Mouse (Mus musculus) liver, adult 2 months (tissue): Measurements from ENCODE around the gene Sel1l. TPM values are rescaled to one million over a fixed set of nuclear protein-coding genes. Genes with fewer than 3 reads are reported as not detected.

Experiments used
- DNase-seq: peaks from one replicate; pipeline ENCODE4 v3.0.0-alpha.2; 2011; ENCODE audit warnings: low read depth, low spot score; ENCODE audit errors: extremely low read depth
- H3K27ac ChIP-seq: fragments of 200-500 bp; replicated peaks from 2 replicates; pipeline ENCODE4 v1.5.1; 2012; ENCODE audit warnings: low read depth, mild to moderate bottlenecking, control low read depth, inconsistent platforms, low read length; ENCODE audit not compliant: insufficient read depth
- H3K27me3 ChIP-seq: fragments of 200-500 bp; 2 replicates; pipeline ENCODE4 v1.6.1; 2012; ENCODE audit warnings: mild to moderate bottlenecking, moderate library complexity, low read length, inconsistent platforms; ENCODE audit not compliant: control insufficient read depth, insufficient read depth
- H3K36me3 ChIP-seq: fragments of 200-500 bp; 2 replicates; pipeline ENCODE4 v1.6.1; 2012; ENCODE audit warnings: low read length, inconsistent platforms; ENCODE audit not compliant: control insufficient read depth, insufficient read depth
- H3K4me1 ChIP-seq: fragments of 200-500 bp; 2 replicates; pipeline ENCODE4 v1.6.1; 2011; ENCODE audit warnings: low read length; ENCODE audit not compliant: control insufficient read depth, insufficient read depth
- H3K4me3 ChIP-seq: fragments of 200-500 bp; 2 replicates; pipeline ENCODE4 v1.5.1; 2011; ENCODE audit warnings: low read depth, mild to moderate bottlenecking, control low read depth, low read length, moderate library complexity; ENCODE audit not compliant: insufficient read depth
- H3K79me2 ChIP-seq: fragments of 200-500 bp; 2 replicates; pipeline ENCODE4 v1.6.1; 2012; ENCODE audit warnings: inconsistent platforms, mild to moderate bottlenecking, low read length, moderate library complexity; ENCODE audit not compliant: control insufficient read depth, insufficient read depth
- H3K9ac ChIP-seq: fragments of 200-500 bp; 2 replicates; pipeline ENCODE4 v1.6.1; 2012; ENCODE audit warnings: low read depth, mild to moderate bottlenecking, control low read depth, inconsistent platforms, low read length
- CTCF ChIP-seq: fragments of 200-500 bp; IDR thresholded peaks from 2 replicates; pipeline ENCODE4 v1.5.1; 2011; ENCODE audit warnings: low read depth, low read length, control low read depth
- POLR2A ChIP-seq: fragments of 200-500 bp; IDR thresholded peaks from 2 replicates; pipeline ENCODE4 v1.6.1; 2011; ENCODE audit warnings: low read length, control low read depth; ENCODE audit not compliant: insufficient read depth; ENCODE audit errors: extremely low read depth
- WGBS: fragments of 180-500 bp; shearing (Covaris S2); methylation state at CpG from one replicate; pipeline ENCODE4 v1.1.7; 2018; 5-methylcytosine and 5-hydroxymethylcytosine counted together
- polyA plus RNA-seq: library from polyadenylated mRNA; depleted of rRNA; stranded (reverse); fragments of >200 nt; gene quantifications from 2 replicates; pipeline ENCODE4 v1.2.3, GENCODE M21; 2012
- total RNA-seq: library from RNA; depleted of rRNA; stranded (reverse); fragments of >200 nt; gene quantifications from 2 replicates; pipeline ENCODE4 v1.2.3, GENCODE M21; 2014

The Sel1l gene
- total and polyA plus RNA-seq, 2 experiments: 37.7 to 97.2 TPM

GRCm38 (mm10) chr12:91833939-91834333 is 15.0 kb downstream of the Sel1l start:
- no peaks in the 10 kb centered on the region for H3K4me1 ChIP-seq
- H3K36me3 ChIP-seq: peaks cover 74% of the 10 kb centered on the region
- no peak for TF ChIP-seq POLR2A
- TF ChIP-seq CTCF: no peak
- no peak overlapping the region for H3K4me3 ChIP-seq
- 85% methylated on average over 5 of the region's 5 CpGs for WGBS
- H3K27me3 ChIP-seq: no peaks in the 10 kb centered on the region
- no peak overlapping the region for H3K9ac ChIP-seq
- no peak overlapping the region for H3K27ac ChIP-seq
- DNase-seq: no peak
- peaks cover under 1% of the 10 kb centered on the region for H3K79me2 ChIP-seq

DNA sequence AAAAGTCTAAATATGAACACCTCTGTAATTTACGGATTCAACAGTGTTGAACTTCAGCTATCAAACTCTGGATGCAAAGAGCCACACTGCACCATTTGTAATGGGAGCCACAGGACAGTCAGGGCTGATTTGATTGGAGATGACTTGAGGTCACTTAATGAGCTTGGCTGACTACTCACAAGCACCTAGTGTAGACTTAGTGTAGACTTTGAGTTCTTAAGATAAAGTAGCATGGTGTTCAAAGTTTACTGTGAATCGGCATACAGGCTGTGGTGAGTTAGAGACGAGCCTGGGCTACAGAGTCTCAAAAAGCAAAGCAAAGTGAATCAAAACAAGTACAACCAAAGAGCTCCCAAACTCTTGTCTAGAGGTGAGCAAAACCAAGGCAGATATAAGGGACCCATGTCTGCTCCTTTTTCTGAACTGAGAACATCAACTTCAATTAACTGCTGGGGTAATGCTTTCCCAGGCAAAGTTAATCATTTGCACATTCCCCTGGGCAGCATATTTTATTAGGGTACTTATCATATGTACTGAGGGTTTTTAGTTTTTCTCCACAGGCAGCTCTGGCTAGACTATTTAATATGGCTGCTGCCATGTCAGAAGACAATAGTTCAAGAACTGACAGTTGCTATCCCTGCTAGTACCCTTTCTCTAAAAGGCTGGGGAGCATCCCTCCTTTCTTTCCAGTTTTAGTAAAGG is 15.6 kb downstream of the Sel1l start:
- TF ChIP-seq CTCF: no peak
- TF ChIP-seq POLR2A: no peak
- 85% methylated on average over 3 of the region's 3 CpGs for WGBS

GRCm38 (mm10) chr12:91831410-91831809 is 17.5 kb downstream of the Sel1l start:
- Histone ChIP-seq H3K9ac (no peak overlapping the region), H3K4me3 (no peak overlapping the region), H3K27me3 (no peaks in the 10 kb centered on the region), H3K36me3 (peaks cover 71% of the 10 kb centered on the region), H3K79me2 (no peaks in the 10 kb centered on the region; the same call in 1 of the 2 replicates), H3K27ac (no peak overlapping the region), H3K4me1 (no peaks in the 10 kb centered on the region)
- 92% methylated on average over 7 of the region's 7 CpGs for WGBS
- DNase-seq: no peak
- TF ChIP-seq CTCF (no peak), POLR2A (no peak)

More for the DNA sequence above, 15.6 kb downstream of the Sel1l start:
- H3K4me1 ChIP-seq: no peaks in the 10 kb centered on the region
- H3K4me3 ChIP-seq: no peak overlapping the region
- H3K36me3 ChIP-seq: peaks cover 72% of the 10 kb centered on the region
- H3K27ac ChIP-seq: no peak overlapping the region
- no peaks in the 10 kb centered on the region for H3K27me3 ChIP-seq
- no peak for DNase-seq
- H3K79me2 ChIP-seq: no peaks in the 10 kb centered on the region; the same call in 1 of the 2 replicates
- H3K9ac ChIP-seq: no peak overlapping the region

- no peak overlapping the region for H3K9ac ChIP-seq
- DNase-seq: no peak
- peaks cover 68% of the 10 kb centered on the region for H3K36me3 ChIP-seq
- 91% methylated on average over 12 of the region's 12 CpGs for WGBS
- no peak for TF ChIP-seq POLR2A
- no peak for TF ChIP-seq CTCF
- H3K27me3 ChIP-seq: no peaks in the 10 kb centered on the region
- no peak overlapping the region for H3K4me3 ChIP-seq
- H3K4me1 ChIP-seq: no peaks in the 10 kb centered on the region
- no peaks in the 10 kb centered on the region for H3K79me2 ChIP-seq
- no peak overlapping the region for H3K27ac ChIP-seq
These were observed 28.5 kb downstream of the Sel1l start for GRCm38 (mm10) chr12:91820461-91820860.

DNA sequence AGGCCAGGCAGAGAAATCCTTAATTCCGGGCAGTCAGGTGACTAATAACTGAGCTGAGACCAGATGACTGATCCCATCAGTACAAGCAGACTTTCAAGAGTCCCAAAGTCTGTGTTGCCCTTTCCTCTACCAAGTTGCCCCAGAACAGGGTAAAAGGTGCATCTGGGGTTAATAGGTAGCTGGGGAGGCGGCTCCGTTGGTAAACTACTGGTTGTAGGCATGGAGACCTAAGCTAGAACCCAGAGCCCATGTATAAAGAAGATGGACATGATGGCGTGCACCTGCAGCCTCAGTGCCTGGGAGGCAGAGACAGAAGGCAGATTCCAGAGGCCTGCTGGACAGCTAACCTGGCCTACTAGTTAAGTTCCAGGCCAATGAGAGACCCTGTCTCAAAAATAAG is 30.2 kb downstream of the Sel1l start:
- H3K27ac ChIP-seq: no peak overlapping the region
- no peak overlapping the region for H3K9ac ChIP-seq
- no peak overlapping the region for H3K4me3 ChIP-seq
- no peaks in the 10 kb centered on the region for H3K27me3 ChIP-seq
- no peak for DNase-seq
- no peaks in the 10 kb centered on the region for H3K4me1 ChIP-seq
- no peaks in the 10 kb centered on the region for H3K79me2 ChIP-seq
- TF ChIP-seq CTCF (no peak), POLR2A (no peak)
- WGBS: 90% methylated on average over 4 of the region's 4 CpGs
- peaks cover 69% of the 10 kb centered on the region for H3K36me3 ChIP-seq

- Histone ChIP-seq H3K9ac (no peak overlapping the region), H3K79me2 (no peaks in the 10 kb centered on the region), H3K27ac (no peak overlapping the region), H3K27me3 (no peaks in the 10 kb centered on the region), H3K36me3 (peaks cover 71% of the 10 kb centered on the region), H3K4me3 (no peak overlapping the region), H3K4me1 (no peaks in the 10 kb centered on the region)
- DNase-seq: peak; percentile 26
- no peak for TF ChIP-seq POLR2A
- TF ChIP-seq CTCF: peak; percentile 70
- 32% methylated on average over 10 of the region's 10 CpGs for WGBS
These were observed 33.0 kb downstream of the Sel1l start for GRCm38 (mm10) chr12:91815990-91816389.
